Mouse (Mus musculus) lung, embryonic 15.5 days (tissue): ENCODE data around the gene Ptpru. TPM values are rescaled to one million over a fixed set of nuclear protein-coding genes. Genes with fewer than 3 reads are reported as not detected.

Source experiments
- ATAC-seq: fragments of 200-750 bp; cut with Nextera tagmentation; 2 replicates; pipeline ENCODE4 v1.8.0; 2017; ENCODE audit warnings: moderate number of reproducible peaks, borderline replicate concordance; ENCODE audit not compliant: low FRiP score, low TSS enrichment; ENCODE audit errors: extremely low read depth
- H3K27ac ChIP-seq: fragments of 300-500 bp; sonication (generic); 2 replicates; pipeline ENCODE4 v1.5.1; 2015; ENCODE audit warnings: moderate library complexity, mild to moderate bottlenecking, inconsistent platforms
- H3K27me3 ChIP-seq: fragments of 300-500 bp; sonication (generic); 2 replicates; pipeline ENCODE4 v1.6.1; 2015; ENCODE audit warnings: inconsistent platforms
- H3K36me3 ChIP-seq: fragments of 300-500 bp; sonication (generic); 2 replicates; pipeline ENCODE4 v1.6.1; 2015; ENCODE audit warnings: inconsistent platforms
- H3K4me1 ChIP-seq: fragments of 300-500 bp; sonication (generic); 2 replicates; pipeline ENCODE4 v1.6.1; 2015; ENCODE audit warnings: inconsistent platforms
- H3K4me2 ChIP-seq: fragments of 300-500 bp; sonication (generic); 2 replicates; pipeline ENCODE4 v1.6.1; 2015; ENCODE audit warnings: inconsistent platforms, mild to moderate bottlenecking, moderate library complexity
- H3K4me3 ChIP-seq: fragments of 300-500 bp; sonication (generic); 2 replicates; pipeline ENCODE4 v1.5.1; 2015; ENCODE audit warnings: mild to moderate bottlenecking, inconsistent platforms
- H3K9ac ChIP-seq: fragments of 300-500 bp; sonication (generic); 2 replicates; pipeline ENCODE4 v1.6.1; 2015; ENCODE audit warnings: inconsistent platforms
- H3K9me3 ChIP-seq: fragments of 300-500 bp; sonication (generic); 2 replicates; pipeline ENCODE4 v1.6.1; 2016; ENCODE audit warnings: inconsistent platforms
- WGBS: fragments of 180-500 bp; shearing (Covaris S2); methylation state at CpG from one replicate; pipeline ENCODE4 v1.1.7; 2015; 5-methylcytosine and 5-hydroxymethylcytosine counted together
- polyA plus RNA-seq: library from polyadenylated mRNA; unstranded; fragments of >200 nt; fragmentation: Nextera tagmentation; extraction: Ambion mirVana; gene quantifications from 2 replicates; pipeline ENCODE4 v1.2.1, GENCODE M21; 2015

The Ptpru gene
- polyA plus RNA-seq, 1 experiment from 2014 or later = 15.9 TPM

DNA sequence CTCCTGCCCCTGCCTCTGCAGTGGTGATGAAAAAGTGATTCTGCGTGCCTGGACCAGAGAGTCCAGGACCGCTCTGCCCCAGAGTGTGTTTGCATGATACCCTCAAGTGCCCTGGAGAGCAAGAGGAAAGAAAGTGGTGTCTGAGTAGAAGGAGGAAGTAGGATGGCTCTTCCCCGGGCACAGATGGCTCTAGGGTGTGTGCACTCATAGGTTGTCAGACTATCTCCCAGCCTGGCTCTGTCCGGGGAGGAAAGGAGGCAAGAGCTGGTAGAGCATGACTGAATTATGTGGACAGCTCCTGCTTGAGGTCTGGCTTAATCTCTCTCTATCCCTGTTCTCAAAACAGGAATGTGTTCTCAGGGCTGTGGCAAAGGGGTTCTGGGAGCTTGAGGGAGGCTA, 23.3 kb upstream of the Ptpru start:
- no peaks in the 10 kb centered on the region for H3K9me3 ChIP-seq
- H3K4me3 ChIP-seq = no peak overlapping the region
- no peaks in the 10 kb centered on the region for H3K4me1 ChIP-seq
- no peak overlapping the region for H3K27ac ChIP-seq
- WGBS = 73% methylated on average over 4 of the region's 4 CpGs
- H3K27me3 ChIP-seq = no peaks in the 10 kb centered on the region
- no peak overlapping the region for H3K4me2 ChIP-seq
- ATAC-seq = no peak
- peaks cover 36% of the 10 kb centered on the region for H3K36me3 ChIP-seq
- H3K9ac ChIP-seq = no peak overlapping the region

DNA sequence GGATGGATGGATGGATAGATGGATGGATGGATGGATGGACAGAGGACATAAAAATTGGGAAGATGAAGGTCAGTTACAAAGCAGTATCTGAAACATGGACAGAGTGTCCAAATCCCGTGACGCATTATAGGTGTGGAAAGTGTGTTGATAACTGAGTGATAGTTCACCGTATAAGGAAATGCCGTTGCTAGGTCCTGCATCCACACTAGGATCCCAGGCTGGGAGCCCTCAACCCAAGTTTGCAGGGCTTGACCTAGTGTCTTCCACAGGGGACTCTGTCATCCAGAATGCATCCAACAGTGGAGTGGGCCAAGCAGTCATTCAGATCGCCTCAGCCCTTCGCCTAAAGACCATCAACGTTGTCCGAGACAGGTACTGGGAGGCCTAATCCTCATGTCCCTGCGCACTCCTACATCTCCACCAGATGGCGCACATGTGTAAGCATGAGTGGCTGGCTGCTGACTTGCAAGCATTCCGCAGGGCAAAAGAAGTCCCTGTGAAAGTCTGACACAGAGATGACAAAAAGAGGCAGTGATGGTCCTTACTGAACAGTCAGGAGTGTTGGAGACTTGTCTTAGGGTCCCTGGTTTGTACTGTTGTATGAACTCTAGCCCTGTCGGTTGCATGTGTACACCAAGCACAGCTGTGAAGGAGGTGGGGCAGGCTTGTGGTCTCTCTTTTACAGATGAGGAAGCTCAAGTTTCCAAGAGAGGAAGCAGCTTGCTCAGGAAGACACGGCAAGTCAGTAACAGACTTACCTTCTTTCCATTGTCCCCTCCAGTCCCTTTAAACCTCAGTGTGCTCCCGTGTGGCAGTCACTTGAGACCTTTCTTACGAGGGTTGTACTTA, 22.6 kb upstream of the Ptpru start:
- peak; percentile 55; the same call in 1 of the 2 replicates for ATAC-seq
- Histone ChIP-seq H3K9me3 (no peaks in the 10 kb centered on the region), H3K27ac (no peak overlapping the region), H3K27me3 (no peaks in the 10 kb centered on the region), H3K4me1 (no peaks in the 10 kb centered on the region), H3K4me3 (no peak overlapping the region), H3K9ac (no peak overlapping the region), H3K4me2 (no peak overlapping the region), H3K36me3 (peaks cover 36% of the 10 kb centered on the region)
- 46% methylated on average over 15 of the region's 15 CpGs for WGBS

DNA sequence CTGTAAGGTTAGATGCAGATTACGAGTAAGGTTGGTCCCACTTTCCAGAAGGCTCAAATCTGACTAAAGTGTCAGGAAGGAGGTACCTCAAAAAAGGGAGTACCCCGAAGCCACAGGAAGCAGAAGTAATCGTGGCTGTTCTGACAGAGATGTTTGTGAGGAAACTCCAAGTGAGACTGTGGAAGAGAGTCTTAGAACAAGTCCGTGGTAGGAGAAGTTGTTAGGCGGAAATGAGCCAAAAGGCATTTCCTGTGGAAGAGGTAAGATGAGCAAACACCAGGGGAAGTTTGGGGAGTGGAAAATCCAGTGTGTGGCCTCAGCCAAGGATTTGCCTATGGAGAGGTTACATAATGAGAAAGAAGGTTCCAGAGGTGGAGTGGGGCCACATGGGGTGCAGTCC, 16.9 kb upstream of the Ptpru start:
- Histone ChIP-seq H3K4me3 (no peak overlapping the region), H3K36me3 (peaks cover 9% of the 10 kb centered on the region), H3K4me1 (peaks cover 8% of the 10 kb centered on the region; the same call in 1 of the 2 replicates), H3K9me3 (no peaks in the 10 kb centered on the region), H3K27ac (no peak overlapping the region), H3K4me2 (no peak overlapping the region), H3K27me3 (no peaks in the 10 kb centered on the region), H3K9ac (no peak overlapping the region)
- ATAC-seq = no peak
- WGBS = 73% methylated on average over 5 of the region's 5 CpGs

DNA sequence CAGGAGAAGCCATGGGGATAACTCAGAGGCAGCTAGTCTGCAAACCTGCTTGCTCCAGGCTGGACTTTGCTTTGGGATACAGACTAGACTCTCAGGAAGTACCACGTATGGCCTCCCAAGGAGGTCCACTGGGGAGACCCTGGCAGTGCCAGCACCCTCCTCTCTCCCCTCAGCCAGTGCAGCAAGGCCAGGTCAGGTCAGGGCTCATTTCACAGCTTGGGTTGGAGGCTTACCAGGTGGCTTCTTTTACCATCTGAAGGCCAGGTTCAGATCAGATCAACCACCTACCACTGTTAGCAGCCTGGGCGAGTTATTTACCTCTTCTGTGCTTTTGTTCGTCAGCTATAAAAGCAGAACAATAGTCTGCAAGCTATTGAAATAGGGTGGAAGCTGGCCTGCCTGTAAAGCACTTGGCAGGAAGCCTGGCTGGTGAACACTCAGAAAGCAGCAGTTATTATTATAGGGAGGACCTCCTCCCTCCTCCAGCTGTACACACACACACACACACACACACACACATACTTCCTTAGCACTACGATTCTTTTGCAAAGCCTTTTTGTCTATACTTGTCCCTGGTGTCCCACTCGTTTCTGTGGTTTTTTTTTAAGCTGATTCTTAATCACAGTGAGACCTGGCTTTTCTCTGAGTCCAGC, 12.0 kb upstream of the Ptpru start:
- ATAC-seq = peak; percentile 62; the same call in 1 of the 2 replicates

DNA sequence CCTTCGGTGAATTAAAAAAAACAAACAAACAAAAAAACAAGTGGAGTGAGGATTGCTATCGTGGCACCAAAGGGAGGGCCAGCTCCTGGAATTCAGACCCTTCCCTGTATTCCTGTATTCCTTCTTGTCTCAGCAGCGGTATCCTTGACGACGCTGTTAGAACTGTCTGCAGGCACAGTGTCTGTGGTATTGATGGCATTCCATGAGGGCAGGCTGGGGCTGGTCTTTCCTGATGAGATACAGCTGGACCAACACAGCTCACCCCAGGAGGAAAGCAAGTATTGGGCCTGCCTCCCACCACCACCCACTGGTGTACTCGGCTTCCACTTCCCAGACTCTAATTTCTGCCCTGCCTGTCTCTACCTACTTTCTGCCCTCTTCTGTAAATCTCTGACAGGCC, 10.0 kb upstream of the Ptpru start:
- no peak overlapping the region for H3K9ac ChIP-seq
- ATAC-seq = no peak
- H3K27me3 ChIP-seq = no peaks in the 10 kb centered on the region
- 42% methylated on average over 6 of the region's 6 CpGs for WGBS
- no peaks in the 10 kb centered on the region for H3K36me3 ChIP-seq
- no peak overlapping the region for H3K4me3 ChIP-seq
- H3K4me1 ChIP-seq = peaks cover 30% of the 10 kb centered on the region
- no peak overlapping the region for H3K27ac ChIP-seq
- H3K4me2 ChIP-seq = no peak overlapping the region
- no peaks in the 10 kb centered on the region for H3K9me3 ChIP-seq

More for the DNA sequence above, 12.0 kb upstream of the Ptpru start:
- H3K27me3 ChIP-seq = no peaks in the 10 kb centered on the region
- H3K27ac ChIP-seq = peak overlapping the region; percentile 78
- peaks cover 16% of the 10 kb centered on the region; the same call in 1 of the 2 replicates for H3K4me1 ChIP-seq
- H3K9ac ChIP-seq = no peak overlapping the region
- no peak overlapping the region for H3K4me2 ChIP-seq
- H3K9me3 ChIP-seq = no peaks in the 10 kb centered on the region
- no peaks in the 10 kb centered on the region for H3K36me3 ChIP-seq
- 30% methylated on average over 5 of the region's 5 CpGs for WGBS
- no peak overlapping the region for H3K4me3 ChIP-seq

DNA sequence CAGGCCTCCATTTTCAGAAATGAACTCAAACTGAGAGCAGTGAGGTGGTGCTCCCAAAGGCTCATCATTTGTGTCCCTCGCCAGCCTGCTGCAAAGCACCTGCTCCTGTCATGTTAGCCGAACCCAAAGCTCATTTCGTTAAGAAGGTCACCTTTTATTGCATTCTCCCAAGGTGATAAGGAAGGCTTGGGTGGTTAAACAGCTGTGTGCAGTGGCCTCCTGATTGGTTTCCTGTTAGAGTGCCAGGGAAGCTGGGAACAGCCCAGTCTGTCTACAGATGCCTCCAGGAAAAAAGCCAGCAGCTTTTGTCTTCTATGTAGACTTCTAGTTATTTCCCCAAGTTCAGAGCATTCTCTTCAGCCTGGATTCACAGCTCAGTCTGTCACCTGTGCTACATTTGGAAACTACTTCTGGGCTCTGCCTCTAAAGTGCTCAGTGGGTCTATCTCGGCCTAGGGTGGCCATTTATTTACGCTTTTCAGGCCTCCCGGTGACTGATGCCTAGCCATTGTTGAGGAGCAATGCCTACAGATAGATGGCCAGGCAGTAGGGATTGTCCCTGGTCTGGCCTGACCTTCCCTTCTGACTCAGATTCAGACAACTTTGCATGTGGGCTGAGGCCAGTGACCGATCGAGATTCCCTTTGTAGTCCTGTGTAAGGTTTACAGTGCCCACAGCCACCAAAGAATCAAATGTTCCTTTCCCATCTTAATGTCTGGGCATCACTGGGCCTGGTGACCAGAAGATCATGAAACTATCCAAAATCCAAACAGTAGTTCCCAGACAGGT, 8.1 kb upstream of the Ptpru start:
- Histone ChIP-seq H3K9me3 (no peaks in the 10 kb centered on the region), H3K4me1 (peaks cover 34% of the 10 kb centered on the region), H3K9ac (no peak overlapping the region), H3K27ac (no peak overlapping the region), H3K4me2 (no peak overlapping the region), H3K27me3 (peaks cover 7% of the 10 kb centered on the region; the same call in 1 of the 2 replicates), H3K4me3 (no peak overlapping the region), H3K36me3 (no peaks in the 10 kb centered on the region)
- WGBS = 71% methylated on average over 8 of the region's 8 CpGs
- ATAC-seq = no peak

DNA sequence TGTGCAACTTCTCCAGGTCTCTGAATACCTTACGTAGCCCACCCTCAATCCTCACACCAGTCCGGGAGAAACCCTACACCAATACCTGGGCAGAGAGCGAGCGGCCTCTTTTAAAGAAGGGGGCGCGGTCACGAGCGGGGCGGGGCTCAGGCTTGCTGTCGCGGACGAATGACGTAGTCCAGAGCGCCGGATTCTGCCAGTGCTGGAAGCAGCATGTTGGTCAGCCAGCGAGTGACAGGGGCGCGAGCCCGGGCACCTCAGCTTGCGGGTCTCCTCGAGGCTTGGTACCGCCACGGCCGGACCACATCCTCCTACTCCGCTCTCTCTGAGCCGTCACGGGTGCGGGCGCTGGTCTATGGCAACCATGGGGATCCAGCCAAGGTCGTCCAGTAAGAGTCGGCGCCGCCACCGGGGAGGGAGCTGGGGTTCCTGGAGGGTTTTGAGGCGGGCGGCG, 5.2 kb upstream of the Ptpru start, which contains the start of gene Mecr:
Gene Mecr, plus strand, starts transcription at position 181 of the 454 bp plus-strand sequence.
- Histone ChIP-seq H3K9ac (peak within 1 kb of the TSS; percentile 71), H3K27me3 (peaks cover 22% of the 10 kb centered on the region; the same call in 1 of the 2 replicates), H3K27ac (no peak within 1 kb of the TSS), H3K4me1 (peaks cover 24% of the 10 kb centered on the region), H3K4me3 (peak within 1 kb of the TSS; percentile 68), H3K36me3 (no peaks in the 10 kb centered on the region), H3K9me3 (no peaks in the 10 kb centered on the region), H3K4me2 (peak within 1 kb of the TSS; percentile 83)
- peak; percentile 84; the same call in 1 of the 2 replicates for ATAC-seq
- under 1% methylated on average over 37 of the region's 37 CpGs for WGBS

DNA sequence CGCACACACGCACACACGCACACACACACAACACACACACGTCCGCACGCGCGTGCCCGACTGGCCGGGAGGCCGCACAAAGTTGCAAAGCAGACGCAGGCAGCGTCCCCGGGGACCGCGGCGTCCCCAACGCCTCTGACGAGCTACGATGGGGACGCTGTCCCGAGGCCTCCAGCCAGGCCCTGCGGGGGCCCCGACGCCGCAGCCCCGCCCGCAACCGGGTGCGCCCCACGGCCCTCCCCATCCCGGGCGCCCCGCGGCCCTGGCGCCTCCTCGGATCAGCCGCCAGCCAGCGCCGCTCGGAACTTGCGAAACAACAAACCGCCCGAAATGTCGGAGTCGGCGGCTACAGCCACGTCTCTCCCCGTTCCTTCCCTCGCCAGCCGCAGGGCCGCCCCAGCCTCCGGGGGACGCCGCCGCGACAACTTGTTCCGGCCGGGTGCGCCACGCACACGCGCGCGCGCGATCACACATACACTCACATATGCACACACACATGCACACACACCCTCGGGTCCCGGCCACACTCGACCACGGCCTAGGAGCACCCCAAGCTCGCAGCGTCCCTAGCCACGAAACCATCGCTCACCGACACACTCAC, 1.1 kb downstream of the Ptpru start:
- H3K27ac ChIP-seq = no peak overlapping the region
- H3K4me1 ChIP-seq = peaks cover 30% of the 10 kb centered on the region
- no peaks in the 10 kb centered on the region for H3K9me3 ChIP-seq
- peak overlapping the region; percentile 70 for H3K4me3 ChIP-seq
- peak overlapping the region; percentile 79 for H3K9ac ChIP-seq
- H3K27me3 ChIP-seq = peaks cover 46% of the 10 kb centered on the region
- peak overlapping the region; percentile 97 for H3K4me2 ChIP-seq
- no peaks in the 10 kb centered on the region for H3K36me3 ChIP-seq
- WGBS = under 1% methylated on average over 72 of the region's 76 CpGs
- ATAC-seq = peak; percentile 19; the same call in 1 of the 2 replicates

DNA sequence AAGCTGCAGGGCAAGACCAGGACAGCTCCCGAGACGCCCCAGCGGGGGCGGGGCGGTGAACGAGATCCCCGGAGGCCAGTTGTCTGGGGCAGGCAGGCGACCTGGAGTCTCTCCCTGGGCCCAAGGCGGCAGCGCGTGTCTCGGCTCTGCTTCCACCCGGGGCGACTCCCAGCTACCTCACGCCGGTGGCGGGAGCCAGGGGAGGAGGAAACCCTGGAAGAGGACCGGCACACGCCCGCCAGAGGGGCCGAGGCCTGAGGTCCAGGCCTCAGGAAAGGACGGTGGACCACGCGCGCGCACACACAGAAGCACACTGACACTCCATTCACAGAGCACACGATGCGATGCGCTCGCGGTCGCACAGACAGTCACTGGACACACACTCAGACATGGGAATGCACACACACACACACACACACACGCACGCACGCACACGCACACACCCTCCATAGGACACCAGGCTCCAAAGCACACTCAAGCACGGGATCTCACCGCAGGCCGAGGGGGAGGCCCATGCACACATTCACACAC, 1.7 kb downstream of the Ptpru start:
- Histone ChIP-seq H3K4me1 (peaks cover 30% of the 10 kb centered on the region), H3K9me3 (no peaks in the 10 kb centered on the region), H3K4me2 (peak overlapping the region; percentile 97), H3K36me3 (no peaks in the 10 kb centered on the region), H3K27me3 (peaks cover 42% of the 10 kb centered on the region), H3K27ac (no peak overlapping the region), H3K4me3 (peak overlapping the region; percentile 70), H3K9ac (peak overlapping the region; percentile 79)
- ATAC-seq = peak; percentile 33; the same call in 1 of the 2 replicates
- 1% methylated on average over 34 of the region's 39 CpGs for WGBS

DNA sequence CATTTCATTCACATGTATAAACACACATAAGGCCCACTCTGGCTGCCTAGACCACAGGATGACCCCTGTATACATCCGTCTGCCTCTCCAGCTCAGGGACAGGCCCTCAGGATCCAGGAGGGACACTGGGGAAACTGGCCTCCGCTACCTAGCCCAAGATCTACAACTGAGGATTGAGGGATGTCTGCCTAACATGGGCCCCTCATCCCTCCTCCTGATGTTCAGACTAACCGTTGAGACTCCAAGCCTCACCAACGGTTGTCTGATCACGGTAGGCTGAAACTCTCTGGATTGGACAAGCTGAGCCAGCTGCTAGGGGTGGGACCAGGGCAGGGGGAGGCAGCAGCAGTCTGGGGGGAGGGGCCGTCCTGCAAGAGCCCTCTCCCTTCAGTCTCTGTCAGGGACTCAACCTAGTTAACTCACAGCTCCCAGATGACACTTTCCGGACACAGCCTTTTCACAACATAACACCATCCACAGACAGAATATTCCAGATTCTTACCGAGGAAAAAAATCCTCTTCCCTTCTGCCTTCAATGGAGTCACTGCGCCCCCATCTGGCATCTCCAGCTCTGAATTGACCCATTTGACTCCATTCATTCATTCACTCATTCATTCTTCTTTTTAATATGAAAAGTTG, 4.0 kb downstream of the Ptpru start:
- Histone ChIP-seq H3K27me3 (peaks cover 34% of the 10 kb centered on the region), H3K4me3 (no peak overlapping the region), H3K4me2 (no peak overlapping the region), H3K9ac (no peak overlapping the region), H3K36me3 (no peaks in the 10 kb centered on the region), H3K4me1 (peaks cover 30% of the 10 kb centered on the region), H3K9me3 (no peaks in the 10 kb centered on the region), H3K27ac (no peak overlapping the region)
- WGBS = 25% methylated on average over 9 of the region's 9 CpGs
- no peak for ATAC-seq
